25 mouse cellular contexts compared by ENCODE assay signal in genomic region chr11:77777436-77777835, GRCm38 (mm10). TPM values are rescaled to one million over a fixed set of nuclear protein-coding genes. Genes with fewer than 3 reads are reported as not detected.
DNase-seq lines count a peak whose midpoint lies in the region; ATAC-seq and TF ChIP-seq lines count a peak whose summit lies in the region.
"Had no signal": no experiment of that assay in that cellular context is flagged by ENCODE, and none has a peak within 500 bp of the region (broad histone marks: within the 10 kb centered on the region; RNA-seq: fewer than 3 reads in every experiment).

No protein-coding gene starts in this region.

- H3K4me1 ChIP-seq in heart, embryonic 11.5 days (ENCODE audit: control insufficient read depth, insufficient read depth, low read length), result peaks cover 22% of the 10 kb centered on the region
- H3K4me1 ChIP-seq in kidney, adult 2 months (ENCODE audit: control insufficient read depth, insufficient read depth, low read length), result peaks cover 51% of the 10 kb centered on the region
- peaks cover 48% of the 10 kb centered on the region for H3K4me1 ChIP-seq in E14TG2a.4 (replicated peaks; ENCODE audit: low read depth, low read length)

- ATAC-seq in heart, embryonic 11.5 days (replicated peaks; ENCODE audit: insufficient number of reproducible peaks, low FRiP score, low TSS enrichment), result no peak
- ATAC-seq: CD4-positive, CD25-positive, alpha-beta regulatory T cell, adult 4 months; forebrain, embryonic 13.5 days; forebrain, embryonic 15.5 days; forebrain, postnatal 0 days had no signal

- H3K27ac ChIP-seq in heart, embryonic 11.5 days (ENCODE audit: low read depth, low read length), result no peak overlapping the region
- no peak overlapping the region for H3K27ac ChIP-seq in kidney, adult 2 months (ENCODE audit: insufficient read depth, low read depth, low read length)
- H3K27ac ChIP-seq: embryonic facial prominence, embryonic 13.5 days; embryonic facial prominence, embryonic 15.5 days; forebrain, embryonic 13.5 days; forebrain, embryonic 15.5 days had no signal

- H3K9ac ChIP-seq in heart, embryonic 11.5 days (ENCODE audit: low read depth, low read length), result no peak overlapping the region
- H3K9ac ChIP-seq: embryonic facial prominence, embryonic 13.5 days; embryonic facial prominence, embryonic 15.5 days; forebrain, embryonic 13.5 days; forebrain, embryonic 15.5 days; forebrain, postnatal 0 days had no signal

- peak; percentile 89 for DNase-seq in heart, adult 11 months
- DNase-seq in kidney, adult 2 months, result peak; percentile 65
- no peak for DNase-seq in kidney, postnatal 14 days
- DNase-seq: adrenal gland, adult 2 months; adrenal gland, postnatal 10 days; adrenal gland, postnatal 25 days; B cell, adult 2 months; cerebellum, adult 11 months; cerebellum, adult 18-20 months; cerebellum, adult 8-10 months; cerebellum, adult 9-11 months; cerebellum, postnatal 14 days; cerebellum, postnatal 36 days; embryo, embryonic 11 days; forebrain, postnatal 0 days had no signal

- no peak overlapping the region for H3K4me3 ChIP-seq in heart, embryonic 11.5 days (ENCODE audit: low read depth, low read length)
- no peak overlapping the region for H3K4me3 ChIP-seq in kidney, adult 2 months (ENCODE audit: insufficient read depth, low read depth, low read length)
- H3K4me3 ChIP-seq in E14TG2a.4 (replicated peaks; ENCODE audit: low read length), result peak overlapping the region; percentile 48
- H3K4me3 ChIP-seq: embryonic facial prominence, embryonic 13.5 days; embryonic facial prominence, embryonic 15.5 days; erythroblast, embryonic 14.5 days; forebrain, embryonic 13.5 days; forebrain, embryonic 15.5 days had no signal

- H3K9me3 ChIP-seq in heart, embryonic 11.5 days (replicated peaks; ENCODE audit: control insufficient read depth, low read length), result no peaks in the 10 kb centered on the region
- no peaks in the 10 kb centered on the region for H3K9me3 ChIP-seq in E14TG2a.4 (ENCODE audit: low read length)
- H3K9me3 ChIP-seq: embryonic facial prominence, embryonic 13.5 days; embryonic facial prominence, embryonic 15.5 days; forebrain, embryonic 13.5 days; forebrain, embryonic 15.5 days had no signal

- H3K36me3 ChIP-seq in heart, embryonic 11.5 days (ENCODE audit: control insufficient read depth, insufficient read depth, low read length), result no peaks in the 10 kb centered on the region
- H3K36me3 ChIP-seq in kidney, adult 2 months (ENCODE audit: control insufficient read depth, insufficient read depth, low read length), result peaks cover 6% of the 10 kb centered on the region
- peaks cover 34% of the 10 kb centered on the region for H3K36me3 ChIP-seq in E14TG2a.4 (ENCODE audit: insufficient read depth, low read length)

- no peak for TF ChIP-seq CTCF in kidney, adult 2 months (conservative IDR thresholded peaks at IDR 0.05; ENCODE audit: insufficient read depth, insufficient read length, low read depth, low read length)
- no peak for TF ChIP-seq CTCF in E14TG2a.4 (conservative IDR thresholded peaks at IDR 0.05; ENCODE audit: low read length)

- no peak overlapping the region for H3K4me2 ChIP-seq in heart, embryonic 11.5 days
- H3K4me2 ChIP-seq: embryonic facial prominence, embryonic 13.5 days; embryonic facial prominence, embryonic 15.5 days; forebrain, embryonic 13.5 days; forebrain, embryonic 15.5 days had no signal

- 86% methylated on average over 17 of the region's 17 CpGs for WGBS in heart, embryonic 11.5 days (ENCODE audit: insufficient replicate concordance)
- WGBS in kidney, adult 2 months, result 70% methylated on average over 17 of the region's 17 CpGs

- no peak for TF ChIP-seq POLR2A in kidney, adult 2 months (IDR thresholded peaks at IDR 0.05; ENCODE audit: low read depth, low read length)

- no peaks in the 10 kb centered on the region for H3K27me3 ChIP-seq in heart, embryonic 11.5 days (ENCODE audit: control insufficient read depth, insufficient read depth, low read length)
- no peaks in the 10 kb centered on the region for H3K27me3 ChIP-seq in kidney, adult 2 months (replicated peaks; ENCODE audit: control insufficient read depth, insufficient read depth, low read length)
- H3K27me3 ChIP-seq in E14TG2a.4 (ENCODE audit: insufficient read depth, low read length), result peaks cover 30% of the 10 kb centered on the region
- H3K27me3 ChIP-seq: CH12.LX; embryonic facial prominence, embryonic 13.5 days; embryonic facial prominence, embryonic 15.5 days; forebrain, embryonic 13.5 days; forebrain, embryonic 15.5 days had no signal

RNA-seq across cellular contexts. Expression of gene Gm10277, which starts 10.1 kb away (rescaled TPM):
- polyA plus RNA-seq in heart, embryonic 11.5 days (2014; fragmentation: Nextera tagmentation; extraction: Ambion mirVana), result 0.55 and 0.87 TPM in 2 replicates
- 0.04 TPM in 1 of 2 replicates, not detected in the other for polyA plus RNA-seq in kidney, adult 2 months (2012; rRNA removed)
- polyA plus RNA-seq: adrenal gland, adult 2 months; brain, embryonic 14.5 days; erythroblast, embryonic 14.5 days had no signal

RNA-seq across cellular contexts. Expression of gene Myo18a, which starts 14.4 kb away (rescaled TPM):
- 94.0 and 96.7 TPM in 2 replicates for polyA plus RNA-seq in heart, embryonic 11.5 days (2014; fragmentation: Nextera tagmentation; extraction: Ambion mirVana)
- 92.0 and 93.1 TPM in 2 replicates for polyA plus RNA-seq in kidney, adult 2 months (2012; rRNA removed)

RNA-seq across cellular contexts. Expression of gene Cryba1, which starts 52.4 kb away (rescaled TPM):
- not detected in 2 replicates for polyA plus RNA-seq in heart, embryonic 11.5 days (2014; fragmentation: Nextera tagmentation; extraction: Ambion mirVana)
- polyA plus RNA-seq in kidney, adult 2 months (2012; rRNA removed), result not detected in 2 replicates
- polyA plus RNA-seq: adrenal gland, adult 2 months; CD4-positive, CD25-positive, alpha-beta regulatory T cell, adult 4 months; embryonic facial prominence, embryonic 13.5 days; erythroblast, embryonic 14.5 days had no signal
